Mouse (Mus musculus) forebrain, embryonic 13.5 days (tissue): ENCODE data around the gene Nucks1. TPM values are rescaled to one million over a fixed set of nuclear protein-coding genes. Genes with fewer than 3 reads are reported as not detected.

Experiments used
- ATAC-seq: fragments of 200-750 bp; cut with Nextera tagmentation; 2 replicates; pipeline ENCODE4 v1.8.0; 2017
- H3K27ac ChIP-seq: fragments of 300-500 bp; sonication (generic); 2 replicates; pipeline ENCODE4 v1.5.1; 2015; ENCODE audit warnings: inconsistent platforms, mild to moderate bottlenecking, moderate library complexity
- H3K27me3 ChIP-seq: fragments of 300-500 bp; sonication (generic); 2 replicates; pipeline ENCODE4 v1.6.1; 2015; ENCODE audit warnings: mild to moderate bottlenecking, inconsistent platforms
- H3K36me3 ChIP-seq: fragments of 300-500 bp; sonication (generic); 2 replicates; pipeline ENCODE4 v1.6.1; 2015; ENCODE audit warnings: mild to moderate bottlenecking, inconsistent platforms; ENCODE audit not compliant: poor library complexity, severe bottlenecking
- H3K4me1 ChIP-seq: fragments of 300-500 bp; sonication (generic); 2 replicates; pipeline ENCODE4 v1.6.1; 2015; ENCODE audit warnings: inconsistent platforms
- H3K4me2 ChIP-seq: fragments of 300-500 bp; sonication (generic); 2 replicates; pipeline ENCODE4 v1.6.1; 2015; ENCODE audit warnings: inconsistent platforms, mild to moderate bottlenecking, moderate library complexity
- H3K4me3 ChIP-seq: fragments of 300-500 bp; sonication (generic); 2 replicates; pipeline ENCODE4 v1.5.1; 2015; ENCODE audit warnings: mild to moderate bottlenecking, inconsistent platforms
- H3K9ac ChIP-seq: fragments of 300-500 bp; sonication (generic); 2 replicates; pipeline ENCODE4 v1.6.1; 2015; ENCODE audit warnings: mild to moderate bottlenecking, inconsistent platforms
- H3K9me3 ChIP-seq: fragments of 300-500 bp; sonication (generic); replicated peaks from 2 replicates; pipeline ENCODE4 v1.6.1; 2016; ENCODE audit warnings: inconsistent platforms
- WGBS: fragments of 180-500 bp; shearing (Covaris S2); methylation state at CpG from one replicate; pipeline ENCODE4 v1.1.7; 2015; 5-methylcytosine and 5-hydroxymethylcytosine counted together
- polyA plus RNA-seq: library from polyadenylated mRNA; unstranded; fragments of >200 nt; fragmentation: Nextera tagmentation; extraction: Ambion mirVana; gene quantifications from 2 replicates; pipeline ENCODE4 v1.2.1, GENCODE M21; 2015

Gene Nucks1
- polyA plus RNA-seq, 1 experiment from 2014 or later = 83.9 TPM

- H3K9ac ChIP-seq = no peak overlapping the region
- ATAC-seq = no peak
- H3K36me3 ChIP-seq = no peaks in the 10 kb centered on the region
- no peak overlapping the region for H3K4me3 ChIP-seq
- H3K27me3 ChIP-seq = no peaks in the 10 kb centered on the region
- 56% methylated on average over 3 of the region's 3 CpGs for WGBS
- H3K4me2 ChIP-seq = no peak overlapping the region
- no peaks in the 10 kb centered on the region for H3K4me1 ChIP-seq
- no peak overlapping the region for H3K27ac ChIP-seq
- H3K9me3 ChIP-seq = no peaks in the 10 kb centered on the region
Observed at GRCm38 (mm10) chr1:131955131-131955757, 44.9 kb downstream of the Nucks1 start.

- H3K36me3 ChIP-seq = no peaks in the 10 kb centered on the region
- H3K4me1 ChIP-seq = peaks cover 3% of the 10 kb centered on the region; the same call in 1 of the 2 replicates
- peaks cover 13% of the 10 kb centered on the region for H3K27me3 ChIP-seq
- H3K27ac ChIP-seq = no peak overlapping the region
- H3K4me2 ChIP-seq = no peak overlapping the region
- no peak for ATAC-seq
- no peak overlapping the region for H3K4me3 ChIP-seq
- WGBS = 89% methylated on average over 5 of the region's 5 CpGs
- H3K9me3 ChIP-seq = no peaks in the 10 kb centered on the region
- H3K9ac ChIP-seq = no peak overlapping the region
Observed at GRCm38 (mm10) chr1:131957416-131957815, 47.1 kb downstream of the Nucks1 start.

DNA sequence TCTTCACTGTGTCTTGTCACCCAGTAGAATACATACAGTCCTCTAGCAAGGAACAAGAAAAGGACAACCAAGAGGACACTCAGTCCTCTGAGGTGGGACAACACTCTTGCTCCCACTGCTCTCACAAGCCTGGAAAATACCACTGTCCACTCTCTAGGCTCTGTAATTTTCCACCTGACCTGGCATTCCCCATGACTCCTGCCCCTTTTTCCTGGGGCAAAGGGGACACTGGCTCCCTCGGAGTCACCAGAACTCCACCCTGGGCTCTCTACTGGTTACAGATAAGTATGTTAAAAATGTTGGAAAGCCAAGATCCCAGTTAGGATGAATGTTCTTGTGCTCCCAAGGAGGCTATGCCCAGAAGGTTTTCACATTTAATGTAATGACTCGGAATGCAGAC is 50.7 kb downstream of the Nucks1 start:
- no peak for ATAC-seq
- Histone ChIP-seq H3K4me1 (peaks cover 16% of the 10 kb centered on the region), H3K9ac (no peak overlapping the region), H3K27me3 (peaks cover 34% of the 10 kb centered on the region), H3K36me3 (no peaks in the 10 kb centered on the region), H3K4me2 (no peak overlapping the region), H3K9me3 (no peaks in the 10 kb centered on the region), H3K4me3 (no peak overlapping the region), H3K27ac (no peak overlapping the region)
- 52% methylated on average over 2 of the region's 2 CpGs for WGBS

GRCm38 (mm10) chr1:131962606-131963084 is 52.3 kb downstream of the Nucks1 start, which contains the start of gene Slc45a3:
Gene Slc45a3 (plus strand): TSS chr1:131962967.
- 0% methylated on average over 30 of the region's 35 CpGs for WGBS

DNA sequence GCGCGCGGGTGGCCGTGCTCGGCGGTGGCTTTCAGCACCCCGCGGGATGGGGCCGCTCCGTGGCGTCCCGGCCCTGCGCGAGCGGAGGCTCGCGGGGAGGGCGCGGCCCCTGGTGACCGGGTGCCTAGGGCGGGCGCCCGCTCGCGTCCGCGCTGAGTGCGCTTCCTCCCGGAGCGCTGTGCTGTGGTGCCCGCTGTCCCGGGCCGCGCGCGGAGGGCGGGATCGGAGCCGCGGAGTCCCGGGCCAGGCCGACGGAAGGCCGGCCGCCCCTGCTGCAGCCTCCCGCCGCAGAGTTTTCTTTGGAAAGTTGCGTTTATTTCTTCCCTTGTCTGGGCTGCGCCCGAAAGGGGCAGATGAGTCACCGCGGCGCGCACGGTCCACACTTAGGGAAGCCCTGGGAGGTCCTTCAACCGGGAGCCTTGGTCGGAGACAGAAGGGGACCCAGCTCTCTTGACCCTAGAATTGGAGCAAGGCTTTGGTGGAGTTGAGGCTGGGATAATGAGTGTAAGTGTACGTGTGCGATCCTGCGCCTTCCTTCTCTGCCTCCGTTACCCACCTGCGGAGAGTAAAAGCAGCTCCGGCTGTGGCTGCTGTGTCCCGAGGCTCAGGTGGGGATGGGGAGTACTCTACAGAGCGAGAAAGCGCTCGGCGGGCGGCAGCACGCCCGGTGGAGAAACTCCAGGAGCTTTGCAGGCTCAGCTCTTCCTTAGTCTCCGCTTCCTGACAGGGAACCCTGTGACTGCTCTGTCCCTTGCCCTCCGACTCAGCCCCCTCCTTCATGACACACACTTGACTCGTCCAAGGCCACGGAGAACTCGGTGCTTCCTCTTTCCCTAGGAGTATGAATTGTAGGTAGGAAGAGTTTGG is 53.0 kb downstream of the Nucks1 start:
- peak overlapping the region; percentile 98 for H3K4me2 ChIP-seq
- H3K9me3 ChIP-seq = no peaks in the 10 kb centered on the region
- peak overlapping the region; percentile 80 for H3K9ac ChIP-seq
- peak overlapping the region; percentile 91 for H3K4me3 ChIP-seq
- H3K4me1 ChIP-seq = peaks cover 16% of the 10 kb centered on the region
- peaks cover 34% of the 10 kb centered on the region for H3K27me3 ChIP-seq
- H3K36me3 ChIP-seq = no peaks in the 10 kb centered on the region
- peak; percentile 78 for ATAC-seq
- WGBS = under 1% methylated on average over 64 of the region's 76 CpGs
- no peak overlapping the region for H3K27ac ChIP-seq

More at GRCm38 (mm10) chr1:131962606-131963084, 52.3 kb downstream of the Nucks1 start, which contains the start of gene Slc45a3:
- H3K9me3 ChIP-seq = no peaks in the 10 kb centered on the region
- peaks cover 34% of the 10 kb centered on the region for H3K27me3 ChIP-seq
- H3K36me3 ChIP-seq = no peaks in the 10 kb centered on the region
- peak within 1 kb of the TSS; percentile 91 for H3K4me3 ChIP-seq
- H3K9ac ChIP-seq = peak within 1 kb of the TSS; percentile 80
- no peak within 1 kb of the TSS for H3K27ac ChIP-seq
- peaks cover 16% of the 10 kb centered on the region for H3K4me1 ChIP-seq
- peak within 1 kb of the TSS; percentile 98 for H3K4me2 ChIP-seq
- ATAC-seq = peak; percentile 65

DNA sequence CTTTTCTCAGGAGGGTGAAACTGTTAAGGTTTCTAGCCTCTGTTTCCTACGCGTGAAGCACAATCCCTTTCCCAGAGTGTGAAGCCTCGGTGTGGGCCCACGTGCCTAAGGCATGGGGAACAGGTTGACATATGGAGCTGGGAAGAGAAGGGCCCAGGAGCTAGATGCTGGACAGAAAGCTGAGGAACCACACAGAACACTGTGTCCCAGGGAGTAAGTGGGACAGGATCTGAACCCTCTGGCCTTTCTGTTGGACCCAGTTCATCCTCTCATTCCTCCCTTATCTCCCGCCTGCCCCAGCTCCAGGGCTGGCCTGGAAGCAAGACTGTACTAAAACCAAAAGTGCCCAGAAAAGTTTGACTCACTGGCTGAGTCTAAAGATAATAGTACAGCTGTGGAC is 53.8 kb downstream of the Nucks1 start:
- ATAC-seq = no peak
- peak overlapping the region; percentile 98 for H3K4me2 ChIP-seq
- H3K27ac ChIP-seq = no peak overlapping the region
- 26% methylated on average over 5 of the region's 5 CpGs for WGBS
- H3K4me3 ChIP-seq = peak overlapping the region; percentile 91
- peaks cover 34% of the 10 kb centered on the region for H3K27me3 ChIP-seq
- H3K9me3 ChIP-seq = no peaks in the 10 kb centered on the region
- peak overlapping the region; percentile 80; the same call in 1 of the 2 replicates for H3K9ac ChIP-seq
- H3K4me1 ChIP-seq = peaks cover 16% of the 10 kb centered on the region
- no peaks in the 10 kb centered on the region for H3K36me3 ChIP-seq

GRCm38 (mm10) chr1:131964580-131964979 is 54.2 kb downstream of the Nucks1 start:
- H3K27me3 ChIP-seq = peaks cover 34% of the 10 kb centered on the region
- peaks cover 16% of the 10 kb centered on the region for H3K4me1 ChIP-seq
- H3K4me2 ChIP-seq = no peak overlapping the region
- H3K36me3 ChIP-seq = no peaks in the 10 kb centered on the region
- ATAC-seq = no peak
- 67% methylated on average over 7 of the region's 7 CpGs for WGBS
- H3K9me3 ChIP-seq = no peaks in the 10 kb centered on the region
- no peak overlapping the region for H3K27ac ChIP-seq
- H3K9ac ChIP-seq = no peak overlapping the region
- no peak overlapping the region for H3K4me3 ChIP-seq

GRCm38 (mm10) chr1:131965818-131966217 is 55.5 kb downstream of the Nucks1 start:
- Histone ChIP-seq H3K9ac (no peak overlapping the region), H3K4me2 (no peak overlapping the region), H3K27me3 (peaks cover 30% of the 10 kb centered on the region), H3K9me3 (no peaks in the 10 kb centered on the region), H3K4me3 (no peak overlapping the region), H3K36me3 (no peaks in the 10 kb centered on the region), H3K27ac (no peak overlapping the region), H3K4me1 (peaks cover 23% of the 10 kb centered on the region)
- no peak for ATAC-seq
- WGBS = 51% methylated on average over 5 of the region's 5 CpGs

GRCm38 (mm10) chr1:131967336-131967735 is 57.0 kb downstream of the Nucks1 start:
- Histone ChIP-seq H3K4me1 (peaks cover 36% of the 10 kb centered on the region), H3K36me3 (no peaks in the 10 kb centered on the region), H3K9me3 (no peaks in the 10 kb centered on the region), H3K27me3 (peaks cover 21% of the 10 kb centered on the region), H3K4me2 (no peak overlapping the region), H3K4me3 (no peak overlapping the region), H3K27ac (no peak overlapping the region), H3K9ac (no peak overlapping the region)
- ATAC-seq = no peak
- WGBS = 80% methylated on average over 7 of the region's 7 CpGs

GRCm38 (mm10) chr1:131968556-131968955 is 58.2 kb downstream of the Nucks1 start:
- ATAC-seq = no peak
- Histone ChIP-seq H3K4me1 (peaks cover 41% of the 10 kb centered on the region), H3K9ac (no peak overlapping the region), H3K4me3 (no peak overlapping the region), H3K27ac (no peak overlapping the region), H3K36me3 (no peaks in the 10 kb centered on the region), H3K4me2 (no peak overlapping the region), H3K27me3 (peaks cover 17% of the 10 kb centered on the region), H3K9me3 (no peaks in the 10 kb centered on the region)
- WGBS = 28% methylated on average over 3 of the region's 3 CpGs

GRCm38 (mm10) chr1:131968983-131969382 is 58.6 kb downstream of the Nucks1 start:
- H3K4me1 ChIP-seq = peaks cover 39% of the 10 kb centered on the region

DNA sequence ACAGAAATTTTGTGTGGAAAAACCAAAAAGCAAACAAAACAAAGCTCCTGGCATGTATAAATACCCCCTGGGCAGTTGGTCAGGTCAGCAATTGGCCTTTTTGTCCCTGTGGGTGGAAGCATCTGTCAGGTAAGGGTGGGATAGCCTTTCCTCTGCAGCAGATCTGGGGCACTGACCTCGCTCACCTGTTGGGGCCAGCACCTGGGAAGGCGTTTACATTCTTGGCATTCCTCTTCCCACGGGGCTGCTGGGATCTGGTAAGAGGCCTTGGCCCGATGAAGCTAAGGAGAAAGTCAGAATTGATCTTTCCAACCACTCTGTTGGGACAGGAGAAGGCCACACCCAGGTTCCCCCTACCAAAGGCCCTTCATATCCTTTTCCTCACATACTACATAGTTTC is 59.5 kb downstream of the Nucks1 start:
- H3K36me3 ChIP-seq = no peaks in the 10 kb centered on the region
- H3K27ac ChIP-seq = 0 out of 2 replicates have a peak overlapping the region, but pooled peaks have one; percentile 81
- H3K27me3 ChIP-seq = 0 out of 2 replicates have a peak, but pooled peaks cover 5% of the 10 kb centered on the region
- no peak overlapping the region for H3K4me3 ChIP-seq
- ATAC-seq = no peak
- no peaks in the 10 kb centered on the region for H3K9me3 ChIP-seq
- peaks cover 36% of the 10 kb centered on the region for H3K4me1 ChIP-seq
- WGBS = 50% methylated on average over 4 of the region's 4 CpGs
- H3K4me2 ChIP-seq = no peak overlapping the region
- no peak overlapping the region for H3K9ac ChIP-seq

More at GRCm38 (mm10) chr1:131968983-131969382, 58.6 kb downstream of the Nucks1 start:
- Histone ChIP-seq H3K36me3 (no peaks in the 10 kb centered on the region), H3K9ac (no peak overlapping the region), H3K4me2 (no peak overlapping the region), H3K27me3 (peaks cover 13% of the 10 kb centered on the region), H3K9me3 (no peaks in the 10 kb centered on the region), H3K4me3 (no peak overlapping the region), H3K27ac (no peak overlapping the region)
- ATAC-seq = no peak
- WGBS = 72% methylated on average over 6 of the region's 6 CpGs
